Mouse (Mus musculus): ENCODE measurements around the gene Zmym2. TPM values are rescaled to one million over a fixed set of nuclear protein-coding genes. Genes with fewer than 3 reads are reported as not detected.

The Zmym2 gene
- polyA plus RNA-seq, 1 experiment, result 0.03 TPM

DNA sequence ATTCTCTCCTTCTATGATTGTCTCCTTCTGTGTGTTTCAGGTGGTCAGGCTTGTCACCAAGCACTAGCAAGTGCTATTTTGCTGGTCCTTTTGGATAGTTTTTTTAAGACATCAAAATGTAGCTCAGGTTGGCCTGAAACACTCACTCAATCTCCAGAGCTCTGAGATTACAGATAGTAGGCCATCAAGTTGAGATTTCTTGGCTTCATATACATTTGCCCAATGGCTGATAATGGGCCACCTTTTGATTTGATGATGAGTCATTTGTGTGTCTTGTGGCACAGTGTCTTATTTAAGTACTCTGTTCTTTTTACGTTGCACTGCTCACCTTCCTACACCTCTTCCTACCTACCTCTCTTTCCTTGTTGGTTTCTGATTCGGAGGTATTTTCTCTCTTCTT, 11.0 kb downstream of the Zmym2 start:
- no peak overlapping the region for H3K4me3 ChIP-seq (replicated peaks)
- H3K27me3 ChIP-seq (ENCODE audit: control insufficient read depth), result no peaks in the 10 kb centered on the region
- TF ChIP-seq TAL1 (IDR thresholded peaks at IDR 0.05; ENCODE audit: low read length), result no peak
- TF ChIP-seq GATA1 (IDR thresholded peaks at IDR 0.05; ENCODE audit: low read length), result no peak
- no peaks in the 10 kb centered on the region for H3K9me3 ChIP-seq (ENCODE audit: control insufficient read depth, low read length)
- H3K36me3 ChIP-seq (ENCODE audit: control insufficient read depth), result peaks cover 11% of the 10 kb centered on the region
- peaks cover 3% of the 10 kb centered on the region for H3K4me1 ChIP-seq (ENCODE audit: control insufficient read depth)

GRCm38 (mm10) chr14:56899656-56900055, 13.2 kb downstream of the Zmym2 start:
- no peaks in the 10 kb centered on the region for H3K27me3 ChIP-seq (ENCODE audit: control insufficient read depth)
- H3K4me1 ChIP-seq (ENCODE audit: control insufficient read depth), result no peaks in the 10 kb centered on the region
- peaks cover 7% of the 10 kb centered on the region for H3K36me3 ChIP-seq (ENCODE audit: control insufficient read depth)
- H3K4me3 ChIP-seq (replicated peaks), result no peak overlapping the region
- H3K9me3 ChIP-seq (ENCODE audit: control insufficient read depth, low read length), result no peaks in the 10 kb centered on the region
- TF ChIP-seq TAL1 (IDR thresholded peaks at IDR 0.05; ENCODE audit: low read length) (no peak), GATA1 (IDR thresholded peaks at IDR 0.05; ENCODE audit: low read length) (no peak)

GRCm38 (mm10) chr14:56903039-56903438, 16.6 kb downstream of the Zmym2 start:
- TF ChIP-seq GATA1 (IDR thresholded peaks at IDR 0.05; ENCODE audit: low read length), result no peak
- TF ChIP-seq TAL1 (IDR thresholded peaks at IDR 0.05; ENCODE audit: low read length), result no peak
- H3K36me3 ChIP-seq (ENCODE audit: control insufficient read depth), result peaks cover 17% of the 10 kb centered on the region
- H3K4me1 ChIP-seq (ENCODE audit: control insufficient read depth), result no peaks in the 10 kb centered on the region
- H3K4me3 ChIP-seq (replicated peaks), result no peak overlapping the region
- H3K9me3 ChIP-seq (ENCODE audit: control insufficient read depth, low read length), result no peaks in the 10 kb centered on the region
- no peaks in the 10 kb centered on the region for H3K27me3 ChIP-seq (ENCODE audit: control insufficient read depth)

DNA sequence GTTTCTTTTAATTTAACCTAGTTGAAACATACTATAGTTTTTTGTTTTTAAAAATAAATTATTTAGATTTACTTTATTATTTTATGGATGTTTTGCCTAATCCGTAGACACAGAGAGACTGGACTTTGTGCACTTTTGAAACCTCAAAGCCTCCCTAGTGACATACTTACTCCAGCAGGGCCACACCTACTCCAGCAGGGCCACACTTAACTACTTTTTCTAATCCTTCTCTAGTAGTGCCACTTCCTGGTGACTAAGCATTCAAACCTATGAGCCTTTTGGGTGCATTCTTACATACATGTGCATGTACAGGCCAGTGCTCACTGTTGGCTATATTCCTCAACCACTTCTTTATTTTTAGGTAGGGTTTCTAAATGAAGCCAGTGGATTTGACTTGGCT, 19.2 kb downstream of the Zmym2 start:
- Histone ChIP-seq H3K36me3 (ENCODE audit: control insufficient read depth) (peaks cover 22% of the 10 kb centered on the region), H3K27me3 (ENCODE audit: control insufficient read depth) (no peaks in the 10 kb centered on the region)

GRCm38 (mm10) chr14:56918532-56918931, 32.1 kb downstream of the Zmym2 start:
- Histone ChIP-seq H3K9me3 (ENCODE audit: control insufficient read depth, low read length) (no peaks in the 10 kb centered on the region), H3K4me3 (replicated peaks) (no peak overlapping the region), H3K36me3 (ENCODE audit: control insufficient read depth) (peaks cover 24% of the 10 kb centered on the region), H3K27me3 (ENCODE audit: control insufficient read depth) (no peaks in the 10 kb centered on the region), H3K4me1 (ENCODE audit: control insufficient read depth) (no peaks in the 10 kb centered on the region)
- TF ChIP-seq TAL1 (IDR thresholded peaks at IDR 0.05; ENCODE audit: low read length), result no peak
- TF ChIP-seq GATA1 (IDR thresholded peaks at IDR 0.05; ENCODE audit: low read length), result no peak

More for the DNA sequence above, 19.2 kb downstream of the Zmym2 start:
- no peaks in the 10 kb centered on the region for H3K4me1 ChIP-seq (ENCODE audit: control insufficient read depth)
- TF ChIP-seq GATA1 (IDR thresholded peaks at IDR 0.05; ENCODE audit: low read length), result no peak
- no peak for TF ChIP-seq TAL1 (IDR thresholded peaks at IDR 0.05; ENCODE audit: low read length)
- H3K9me3 ChIP-seq (ENCODE audit: control insufficient read depth, low read length), result no peaks in the 10 kb centered on the region
- H3K4me3 ChIP-seq (replicated peaks), result no peak overlapping the region

DNA sequence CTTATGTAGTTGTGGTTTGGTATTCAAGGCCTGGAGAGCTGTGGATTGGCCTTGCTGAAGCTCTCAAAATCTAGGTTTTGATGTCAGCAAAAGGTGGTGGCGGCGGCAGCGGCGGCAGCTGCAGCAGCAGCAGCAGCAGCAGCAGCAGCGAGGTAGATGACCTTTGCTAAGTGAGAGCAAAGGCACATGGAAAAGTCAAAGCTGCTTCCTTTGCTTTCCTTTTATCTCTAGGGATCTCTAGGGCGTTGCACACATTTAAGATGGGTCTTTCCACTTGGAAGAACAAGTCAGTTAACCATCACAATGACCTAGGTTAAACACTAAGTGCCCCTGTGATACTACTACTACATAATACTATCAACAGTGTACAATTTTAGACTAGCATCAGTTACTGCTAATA, 49.0 kb downstream of the Zmym2 start:
- H3K4me1 ChIP-seq (ENCODE audit: control insufficient read depth), result no peaks in the 10 kb centered on the region
- peaks cover 25% of the 10 kb centered on the region for H3K36me3 ChIP-seq (ENCODE audit: control insufficient read depth)
- TF ChIP-seq GATA1 (IDR thresholded peaks at IDR 0.05; ENCODE audit: low read length), result no peak
- no peak overlapping the region for H3K4me3 ChIP-seq (replicated peaks)
- no peaks in the 10 kb centered on the region for H3K9me3 ChIP-seq (ENCODE audit: control insufficient read depth, low read length)
- H3K27me3 ChIP-seq (ENCODE audit: control insufficient read depth), result no peaks in the 10 kb centered on the region

DNA sequence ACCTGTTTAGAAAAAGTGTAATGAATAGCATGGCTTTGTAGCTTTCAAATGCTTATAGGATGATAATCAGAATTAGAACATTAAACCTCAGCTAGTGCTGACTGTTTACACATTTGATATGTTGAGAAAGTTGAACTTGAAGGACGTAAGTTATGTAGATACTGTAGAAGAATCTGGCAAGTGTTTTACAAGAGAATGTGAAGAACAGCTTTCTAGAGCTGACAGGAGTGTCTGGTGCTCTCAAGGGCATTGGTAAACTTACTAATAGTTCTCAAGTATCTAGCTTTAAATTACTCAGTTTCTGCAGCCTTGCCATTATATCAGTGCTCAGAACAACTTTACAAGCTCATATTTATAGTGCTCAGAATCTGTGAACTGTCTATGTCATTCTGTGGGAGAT, 53.5 kb downstream of the Zmym2 start:
- H3K9me3 ChIP-seq (ENCODE audit: control insufficient read depth, low read length), result no peaks in the 10 kb centered on the region
- peaks cover 34% of the 10 kb centered on the region for H3K36me3 ChIP-seq (ENCODE audit: control insufficient read depth)
- TF ChIP-seq TAL1 (IDR thresholded peaks at IDR 0.05; ENCODE audit: low read length), result no peak
- no peak for TF ChIP-seq GATA1 (IDR thresholded peaks at IDR 0.05; ENCODE audit: low read length)
- no peaks in the 10 kb centered on the region for H3K4me1 ChIP-seq (ENCODE audit: control insufficient read depth)
- no peaks in the 10 kb centered on the region for H3K27me3 ChIP-seq (ENCODE audit: control insufficient read depth)
- no peak overlapping the region for H3K4me3 ChIP-seq (replicated peaks)

DNA sequence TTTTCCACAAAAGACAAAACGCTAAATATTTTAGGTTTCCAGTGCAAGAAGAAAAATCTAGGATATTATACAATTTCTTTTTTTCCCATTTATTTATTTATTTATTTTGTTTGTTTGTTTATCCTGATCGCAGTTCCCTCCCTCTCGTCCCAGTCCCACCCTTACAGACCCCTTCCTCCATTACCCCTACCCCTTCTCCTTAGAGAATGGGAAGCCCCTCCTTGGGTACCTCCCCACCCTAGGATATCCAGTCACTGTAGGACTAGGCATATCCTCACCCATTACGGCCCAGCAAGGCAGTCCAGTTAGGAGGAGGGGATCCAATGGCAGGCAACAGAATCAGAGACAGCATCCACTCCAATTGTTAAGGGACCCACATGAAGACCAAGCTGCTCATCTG, 66.5 kb downstream of the Zmym2 start:
- H3K4me3 ChIP-seq (replicated peaks), result no peak overlapping the region
- TF ChIP-seq TAL1 (IDR thresholded peaks at IDR 0.05; ENCODE audit: low read length), result no peak
- TF ChIP-seq GATA1 (IDR thresholded peaks at IDR 0.05; ENCODE audit: low read length), result no peak
- no peaks in the 10 kb centered on the region for H3K27me3 ChIP-seq (ENCODE audit: control insufficient read depth)
- H3K9me3 ChIP-seq (ENCODE audit: control insufficient read depth, low read length), result no peaks in the 10 kb centered on the region
- peaks cover 12% of the 10 kb centered on the region for H3K4me1 ChIP-seq (ENCODE audit: control insufficient read depth)
- H3K36me3 ChIP-seq (ENCODE audit: control insufficient read depth), result peaks cover 53% of the 10 kb centered on the region

- Histone ChIP-seq H3K4me1 (ENCODE audit: control insufficient read depth) (peaks cover 12% of the 10 kb centered on the region), H3K9me3 (ENCODE audit: control insufficient read depth, low read length) (no peaks in the 10 kb centered on the region), H3K27me3 (ENCODE audit: control insufficient read depth) (no peaks in the 10 kb centered on the region), H3K36me3 (ENCODE audit: control insufficient read depth) (peaks cover 48% of the 10 kb centered on the region), H3K4me3 (replicated peaks) (no peak overlapping the region)
- TF ChIP-seq TAL1 (IDR thresholded peaks at IDR 0.05; ENCODE audit: low read length), result no peak
Observed at GRCm38 (mm10) chr14:56954393-56954792, 67.9 kb downstream of the Zmym2 start.

GRCm38 (mm10) chr14:56963969-56964734, 77.7 kb downstream of the Zmym2 start:
- H3K9me3 ChIP-seq (ENCODE audit: control insufficient read depth, low read length), result no peaks in the 10 kb centered on the region
- no peaks in the 10 kb centered on the region for H3K27me3 ChIP-seq (ENCODE audit: control insufficient read depth)
- no peak overlapping the region for H3K4me3 ChIP-seq (replicated peaks)
- H3K4me1 ChIP-seq (ENCODE audit: control insufficient read depth), result no peaks in the 10 kb centered on the region
- H3K36me3 ChIP-seq (ENCODE audit: control insufficient read depth), result peaks cover 9% of the 10 kb centered on the region
- TF ChIP-seq TAL1 (IDR thresholded peaks at IDR 0.05; ENCODE audit: low read length), result no peak
- TF ChIP-seq GATA1 (IDR thresholded peaks at IDR 0.05; ENCODE audit: low read length), result no peak

Measured in erythroblast, embryonic 14.5 days (primary cell).